Mouse (Mus musculus): ENCODE measurements at regions not wholly inside any gene's neighbourhood (a gene's known extent, or its start where the extent isn't known, plus 50 kb on each side); places are given as distances from the start of the nearest gene placed in this dataset.
"Not testable (repeated sequence)": the region's sequence is repeated elsewhere in the genome, so short reads cannot be mapped to it uniquely, and the experiment has no call there.

DNA sequence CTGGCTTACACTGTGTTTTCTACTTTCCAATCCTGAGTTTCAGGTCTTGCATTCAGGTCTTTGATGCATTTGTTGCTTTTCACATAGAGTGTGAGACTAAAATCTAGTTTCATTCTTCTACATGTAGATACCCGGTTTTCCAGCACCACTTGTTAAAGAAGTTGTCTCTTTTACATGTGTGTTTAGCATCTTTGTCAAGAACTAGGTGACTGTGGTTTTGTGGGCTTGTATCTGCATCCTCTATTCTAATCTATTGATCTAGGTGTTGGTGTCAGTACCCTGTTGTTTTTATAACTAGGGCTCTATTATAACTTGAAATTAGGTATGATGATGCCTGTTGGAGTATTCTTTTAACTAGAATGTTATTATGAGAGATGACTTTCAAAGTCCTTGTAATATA is 204.0 kb upstream of the Atp10a start:
- no peaks in the 10 kb centered on the region for H3K27me3 ChIP-seq (ENCODE audit: control insufficient read depth, insufficient read depth, low read length)
- no peak overlapping the region for H3K4me3 ChIP-seq (ENCODE audit: low read depth, low read length)
- TF ChIP-seq EP300 (optimal IDR thresholded peaks at IDR 0.05) (no peak), CTCF (IDR thresholded peaks at IDR 0.05; ENCODE audit: low read depth) (no peak)
- H3K36me3 ChIP-seq (ENCODE audit: control insufficient read depth, insufficient read depth, low read length) = no peaks in the 10 kb centered on the region
- H3K9me3 ChIP-seq (ENCODE audit: control insufficient read depth, low read length) = no peaks in the 10 kb centered on the region
- H3K4me1 ChIP-seq (replicated peaks; ENCODE audit: control insufficient read depth, insufficient read depth) = no peaks in the 10 kb centered on the region
- ATAC-seq (ENCODE audit: low FRiP score, low TSS enrichment) = no peak
- no peak for DNase-seq (ENCODE audit: low spot score)
- H3K9ac ChIP-seq (ENCODE audit: low read length) = no peak overlapping the region
- H3K27ac ChIP-seq (replicated peaks) = no peak overlapping the region
- H3K4me2 ChIP-seq (replicated peaks; ENCODE audit: low read depth) = no peak overlapping the region
- 66% methylated on average over 1 of the region's 1 CpGs for WGBS

DNA sequence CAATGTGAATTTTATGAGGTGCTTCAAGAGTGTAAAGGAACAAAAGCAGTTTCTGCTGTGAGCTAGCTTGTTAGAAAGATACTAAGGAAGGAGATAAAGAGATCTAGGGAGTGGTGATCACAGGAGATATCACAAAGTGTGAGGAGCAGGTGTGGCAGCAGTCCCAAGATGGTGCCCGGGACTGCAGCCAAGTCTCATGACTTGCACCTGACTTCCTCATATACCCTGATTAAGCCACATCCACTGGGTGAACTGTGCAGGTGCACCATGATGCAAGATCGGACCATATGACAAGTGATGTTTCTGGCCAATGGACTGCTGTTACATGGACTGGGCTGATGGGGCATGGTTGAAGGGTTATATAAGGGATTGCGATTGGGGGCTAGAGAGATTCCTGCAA is 197.8 kb upstream of the Atp10a start:
- H3K36me3 ChIP-seq (ENCODE audit: control insufficient read depth, insufficient read depth, low read length); H3K9me3 ChIP-seq (ENCODE audit: control insufficient read depth, low read length); H3K4me3 ChIP-seq (ENCODE audit: low read depth, low read length); H3K9ac ChIP-seq (ENCODE audit: low read length); H3K27me3 ChIP-seq (ENCODE audit: control insufficient read depth, insufficient read depth, low read length); H3K27ac ChIP-seq (replicated peaks); ATAC-seq (ENCODE audit: low FRiP score, low TSS enrichment); DNase-seq (ENCODE audit: low spot score); H3K4me1 ChIP-seq (replicated peaks; ENCODE audit: control insufficient read depth, insufficient read depth); H3K4me2 ChIP-seq (replicated peaks; ENCODE audit: low read depth): not testable (repeated sequence)
- 91% methylated on average over 3 of the region's 3 CpGs for WGBS

DNA sequence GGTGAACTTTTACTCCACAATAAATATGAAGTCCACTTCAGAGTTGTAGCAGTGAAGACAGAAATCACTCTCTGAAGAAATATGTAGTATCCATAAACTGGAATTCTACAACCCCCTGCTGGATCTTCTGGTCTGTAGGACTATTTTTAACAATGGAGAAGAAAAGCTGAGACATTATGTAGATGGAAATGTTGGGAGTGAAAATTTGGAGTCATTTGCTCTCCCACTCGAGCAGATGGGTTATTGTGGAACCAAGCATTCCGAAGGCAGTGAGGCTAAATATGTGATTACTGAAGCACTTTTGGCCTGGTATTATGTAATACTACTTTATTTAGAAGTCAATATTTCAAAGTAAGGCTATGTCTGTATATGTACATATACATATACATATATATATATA is 195.0 kb upstream of the Atp10a start:
- Histone ChIP-seq H3K27ac (replicated peaks) (no peak overlapping the region), H3K9ac (ENCODE audit: low read length) (no peak overlapping the region), H3K9me3 (ENCODE audit: control insufficient read depth, low read length) (no peaks in the 10 kb centered on the region), H3K4me1 (replicated peaks; ENCODE audit: control insufficient read depth, insufficient read depth) (no peaks in the 10 kb centered on the region), H3K36me3 (ENCODE audit: control insufficient read depth, insufficient read depth, low read length) (no peaks in the 10 kb centered on the region), H3K4me2 (replicated peaks; ENCODE audit: low read depth) (no peak overlapping the region), H3K27me3 (ENCODE audit: control insufficient read depth, insufficient read depth, low read length) (no peaks in the 10 kb centered on the region), H3K4me3 (ENCODE audit: low read depth, low read length) (no peak overlapping the region)
- TF ChIP-seq EP300 (optimal IDR thresholded peaks at IDR 0.05) (no peak), CTCF (IDR thresholded peaks at IDR 0.05; ENCODE audit: low read depth) (no peak)
- 72% methylated on average over 2 of the region's 2 CpGs for WGBS
- DNase-seq (ENCODE audit: low spot score) (no peak), ATAC-seq (ENCODE audit: low FRiP score, low TSS enrichment) (no peak)

DNA sequence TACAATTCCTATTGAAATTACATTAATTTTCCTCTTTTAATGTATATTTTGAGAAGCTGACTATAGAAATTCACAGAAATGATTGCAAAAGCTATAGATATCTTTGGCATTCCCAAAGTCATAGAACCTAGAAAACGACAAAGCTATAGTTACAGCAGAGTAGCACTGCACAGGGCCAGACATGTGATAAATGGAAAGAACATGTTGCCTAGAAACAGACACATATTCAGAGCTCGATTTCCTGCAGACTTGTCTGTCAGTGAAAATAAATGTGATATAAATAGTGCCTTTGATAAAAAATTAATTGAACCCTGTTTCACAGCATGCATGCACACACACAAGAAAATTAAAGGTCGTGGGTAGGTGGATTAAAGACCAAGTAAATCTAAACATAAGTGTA is 182.8 kb upstream of the Atp10a start:
- no peaks in the 10 kb centered on the region for H3K36me3 ChIP-seq (ENCODE audit: control insufficient read depth, insufficient read depth, low read length)
- TF ChIP-seq CTCF (IDR thresholded peaks at IDR 0.05; ENCODE audit: low read depth) (no peak), EP300 (optimal IDR thresholded peaks at IDR 0.05) (no peak)
- H3K4me3 ChIP-seq (ENCODE audit: low read depth, low read length) = no peak overlapping the region
- no peaks in the 10 kb centered on the region for H3K9me3 ChIP-seq (ENCODE audit: control insufficient read depth, low read length)
- ATAC-seq (ENCODE audit: low FRiP score, low TSS enrichment) (no peak), DNase-seq (ENCODE audit: low spot score) (no peak)
- H3K9ac ChIP-seq (ENCODE audit: low read length) = no peak overlapping the region
- 38% methylated on average over 3 of the region's 3 CpGs for WGBS
- no peaks in the 10 kb centered on the region for H3K4me1 ChIP-seq (replicated peaks; ENCODE audit: control insufficient read depth, insufficient read depth)
- no peak overlapping the region for H3K27ac ChIP-seq (replicated peaks)
- no peaks in the 10 kb centered on the region for H3K27me3 ChIP-seq (ENCODE audit: control insufficient read depth, insufficient read depth, low read length)
- H3K4me2 ChIP-seq (replicated peaks; ENCODE audit: low read depth) = no peak overlapping the region

DNA sequence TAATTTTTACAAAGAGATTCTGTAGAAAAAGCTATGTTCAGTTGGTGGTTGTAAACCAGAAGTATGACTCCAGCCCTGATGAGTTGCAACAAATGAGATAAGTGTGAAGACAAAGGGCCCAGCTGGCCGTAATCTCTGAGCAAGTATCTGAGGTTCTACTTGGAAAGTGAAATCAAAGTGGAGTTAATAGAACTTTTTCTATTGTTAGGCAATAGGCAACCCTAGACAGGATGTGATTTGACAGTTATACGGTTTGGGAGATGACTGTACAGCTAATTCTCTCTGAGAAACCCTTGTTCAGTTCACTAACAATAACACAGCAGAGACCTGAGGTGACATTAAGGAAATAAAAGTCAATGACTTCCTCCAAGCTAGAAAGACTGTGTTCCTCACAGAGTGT is 180.8 kb upstream of the Atp10a start:
- 60% methylated on average over 2 of the region's 2 CpGs for WGBS
- Histone ChIP-seq H3K4me2 (replicated peaks; ENCODE audit: low read depth) (no peak overlapping the region), H3K9me3 (ENCODE audit: control insufficient read depth, low read length) (no peaks in the 10 kb centered on the region), H3K27me3 (ENCODE audit: control insufficient read depth, insufficient read depth, low read length) (no peaks in the 10 kb centered on the region), H3K27ac (replicated peaks) (no peak overlapping the region), H3K4me3 (ENCODE audit: low read depth, low read length) (no peak overlapping the region), H3K4me1 (replicated peaks; ENCODE audit: control insufficient read depth, insufficient read depth) (no peaks in the 10 kb centered on the region), H3K9ac (ENCODE audit: low read length) (no peak overlapping the region), H3K36me3 (ENCODE audit: control insufficient read depth, insufficient read depth, low read length) (no peaks in the 10 kb centered on the region)
- DNase-seq (ENCODE audit: low spot score) = no peak
- no peak for ATAC-seq (ENCODE audit: low FRiP score, low TSS enrichment)
- TF ChIP-seq EP300 (optimal IDR thresholded peaks at IDR 0.05) = no peak
- no peak for TF ChIP-seq CTCF (IDR thresholded peaks at IDR 0.05; ENCODE audit: low read depth)

DNA sequence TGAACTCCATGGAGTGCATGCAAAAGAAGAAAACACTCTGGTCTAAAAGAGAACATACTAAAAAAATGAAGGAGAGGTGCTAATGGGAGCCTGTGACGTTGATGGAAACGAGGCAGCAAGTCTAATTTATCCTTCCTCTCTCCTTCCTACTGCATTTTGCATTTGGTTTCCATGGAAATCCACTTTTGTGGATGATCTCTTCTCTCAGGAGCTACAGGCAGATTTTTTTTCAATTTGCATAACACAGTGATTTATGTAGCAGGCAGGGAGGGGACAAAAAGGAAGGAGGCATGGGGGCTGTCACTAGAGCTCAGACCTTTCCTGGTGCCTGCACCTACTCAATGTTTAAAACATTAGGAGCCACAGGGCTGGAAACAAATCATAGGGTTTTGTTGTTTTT is 167.7 kb upstream of the Atp10a start:
- no peak overlapping the region for H3K4me2 ChIP-seq (replicated peaks; ENCODE audit: low read depth)
- DNase-seq (ENCODE audit: low spot score) = no peak
- H3K27me3 ChIP-seq (ENCODE audit: control insufficient read depth, insufficient read depth, low read length) = no peaks in the 10 kb centered on the region

More for the DNA sequence above, 167.7 kb upstream of the Atp10a start:
- 74% methylated on average over 2 of the region's 2 CpGs for WGBS
- H3K9me3 ChIP-seq (ENCODE audit: control insufficient read depth, low read length) = no peaks in the 10 kb centered on the region
- ATAC-seq (ENCODE audit: low FRiP score, low TSS enrichment) = no peak
- H3K36me3 ChIP-seq (ENCODE audit: control insufficient read depth, insufficient read depth, low read length) = no peaks in the 10 kb centered on the region
- TF ChIP-seq EP300 (optimal IDR thresholded peaks at IDR 0.05) (no peak), CTCF (IDR thresholded peaks at IDR 0.05; ENCODE audit: low read depth) (no peak)
- H3K9ac ChIP-seq (ENCODE audit: low read length) = no peak overlapping the region
- H3K4me1 ChIP-seq (replicated peaks; ENCODE audit: control insufficient read depth, insufficient read depth) = no peaks in the 10 kb centered on the region
- H3K27ac ChIP-seq (replicated peaks) = no peak overlapping the region
- no peak overlapping the region for H3K4me3 ChIP-seq (ENCODE audit: low read depth, low read length)
